Mouse (Mus musculus) erythroblast, embryonic 14.5 days (primary cell): ENCODE results near the gene Cfap43.

Experiments used
- GATA1 ChIP-seq: IDR thresholded peaks from 2 replicates; pipeline ENCODE4 v1.6.1; 2012; ENCODE audit warnings: low read length, inconsistent platforms, mixed read lengths
- TAL1 ChIP-seq: IDR thresholded peaks from 3 replicates; pipeline ENCODE4 v1.6.1; 2012; ENCODE audit warnings: low read length, inconsistent platforms, mixed read lengths

DNA sequence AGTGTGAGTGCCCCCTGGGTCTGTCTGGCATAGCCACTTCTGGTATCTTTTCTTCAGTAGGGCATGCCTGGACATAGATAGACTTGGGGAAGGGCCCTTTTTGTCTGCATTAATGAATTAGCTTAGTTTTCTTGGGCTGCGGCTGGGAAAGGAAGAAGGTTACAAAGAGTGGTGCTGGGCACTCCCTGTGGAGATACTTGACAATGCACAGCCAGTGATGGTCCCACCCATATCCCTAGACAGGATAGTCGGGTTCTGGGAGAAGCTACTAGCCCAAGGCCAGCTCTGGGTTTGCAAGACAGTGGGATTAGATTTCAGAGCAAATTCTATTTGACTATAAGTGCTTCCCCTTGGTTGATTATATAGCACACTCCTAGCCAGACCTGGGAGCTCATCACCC is 170.1 kb downstream of the Cfap43 start:
- TF ChIP-seq GATA1 (no peak), TAL1 (no peak)
